Mouse (Mus musculus): ENCODE data around the gene Dld. TPM values are rescaled to one million over a fixed set of nuclear protein-coding genes. Genes with fewer than 3 reads are reported as not detected.
A peak's percentile ranks its signal among the peaks of the same experiment; 100 is the strongest.

Dld gene
- 87.6 and 95.6 TPM in 2 replicates for polyA plus RNA-seq (2015; fragmentation: Nextera tagmentation; extraction: Ambion mirVana)

- H3K27ac ChIP-seq (ENCODE audit: low read depth), result peak within 1 kb of the TSS; percentile 92
- peaks cover 13% of the 10 kb centered on the region; the same call in 1 of the 2 replicates for H3K4me1 ChIP-seq (ENCODE audit: insufficient read depth)
- peaks cover 14% of the 10 kb centered on the region for H3K36me3 ChIP-seq (replicated peaks; ENCODE audit: insufficient read depth, low read length)
- 6% methylated on average over 55 of the region's 66 CpGs for WGBS (ENCODE audit: insufficient replicate concordance)
- H3K9ac ChIP-seq (replicated peaks), result peak within 1 kb of the TSS; percentile 97
- peak within 1 kb of the TSS; percentile 88 for H3K4me3 ChIP-seq (ENCODE audit: low read depth, low read length)
- DNase-seq, result peak; percentile 96
- TF ChIP-seq CTCF (IDR thresholded peaks at IDR 0.05; ENCODE audit: low read depth), result no peak
- TF ChIP-seq EP300 (IDR thresholded peaks at IDR 0.05; ENCODE audit: low read depth), result no peak
- no peaks in the 10 kb centered on the region for H3K27me3 ChIP-seq (ENCODE audit: insufficient read depth, low read length)
- peak; percentile 98 for ATAC-seq
- H3K9me3 ChIP-seq (ENCODE audit: low read length), result no peaks in the 10 kb centered on the region
- peak within 1 kb of the TSS; percentile 91 for H3K4me2 ChIP-seq (ENCODE audit: low read depth, low read length)
These were observed at the start of gene Dld for GRCm38 (mm10) chr12:31350944-31351928. TSS of gene Dld (minus strand) at chr12:31351453.

DNA sequence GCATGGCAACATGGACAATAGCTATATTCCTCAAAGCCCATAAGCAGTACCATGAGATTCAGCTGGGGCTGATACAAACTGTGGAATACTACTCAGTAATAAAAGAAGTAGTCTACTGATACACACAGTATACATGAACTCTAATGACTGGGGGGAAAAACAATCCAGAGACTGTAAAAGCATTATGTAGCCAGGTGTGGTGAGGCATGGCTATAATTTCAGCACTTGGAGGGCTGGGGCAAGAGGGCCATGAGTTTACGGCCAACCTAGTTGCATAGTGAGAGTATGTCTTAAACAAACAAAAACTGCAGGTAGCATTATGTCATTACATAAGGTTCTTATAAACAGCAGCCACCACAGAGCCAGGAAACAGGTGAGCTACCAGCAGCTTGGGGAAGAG is 49.6 kb upstream of the Dld start:
- TF ChIP-seq EP300 (IDR thresholded peaks at IDR 0.05; ENCODE audit: low read depth) (no peak), CTCF (IDR thresholded peaks at IDR 0.05; ENCODE audit: low read depth) (no peak)
- WGBS (ENCODE audit: insufficient replicate concordance), result 67% methylated on average over 1 of the region's 1 CpGs
- Histone ChIP-seq H3K27me3 (ENCODE audit: insufficient read depth, low read length) (no peaks in the 10 kb centered on the region), H3K9me3 (ENCODE audit: low read length) (no peaks in the 10 kb centered on the region), H3K4me1 (ENCODE audit: insufficient read depth) (no peaks in the 10 kb centered on the region), H3K4me2 (ENCODE audit: low read depth, low read length) (no peak overlapping the region), H3K4me3 (ENCODE audit: low read depth, low read length) (no peak overlapping the region), H3K9ac (replicated peaks) (no peak overlapping the region), H3K36me3 (replicated peaks; ENCODE audit: insufficient read depth, low read length) (no peaks in the 10 kb centered on the region), H3K27ac (ENCODE audit: low read depth) (no peak overlapping the region)
- DNase-seq (no peak), ATAC-seq (no peak)

GRCm38 (mm10) chr12:31397709-31398108 is 46.5 kb upstream of the Dld start:
- TF ChIP-seq CTCF (IDR thresholded peaks at IDR 0.05; ENCODE audit: low read depth) (no peak), EP300 (IDR thresholded peaks at IDR 0.05; ENCODE audit: low read depth) (no peak)

DNA sequence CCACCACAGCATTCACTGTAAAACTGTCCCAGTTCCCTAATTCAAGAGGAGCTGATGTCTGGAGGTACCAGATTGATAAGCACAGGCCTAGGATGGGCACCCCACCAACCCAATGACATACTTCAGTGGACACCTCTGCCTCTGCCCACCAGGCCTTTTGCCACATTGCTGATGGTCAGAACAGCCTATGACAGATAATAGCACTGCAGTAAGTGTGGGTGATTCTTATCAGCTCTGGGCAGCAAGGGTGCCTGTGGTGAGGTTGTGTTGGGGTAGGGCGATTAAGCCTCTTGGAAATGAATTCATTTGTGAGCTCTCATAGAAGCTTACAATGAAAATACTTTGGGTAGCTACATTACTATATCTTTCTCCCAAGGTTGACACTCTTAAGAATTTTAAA is 44.6 kb upstream of the Dld start:
- Histone ChIP-seq H3K9me3 (ENCODE audit: low read length) (no peaks in the 10 kb centered on the region), H3K4me2 (ENCODE audit: low read depth, low read length) (no peak overlapping the region), H3K36me3 (replicated peaks; ENCODE audit: insufficient read depth, low read length) (no peaks in the 10 kb centered on the region), H3K4me1 (ENCODE audit: insufficient read depth) (no peaks in the 10 kb centered on the region), H3K9ac (replicated peaks) (no peak overlapping the region), H3K4me3 (ENCODE audit: low read depth, low read length) (no peak overlapping the region), H3K27me3 (ENCODE audit: insufficient read depth, low read length) (no peaks in the 10 kb centered on the region), H3K27ac (ENCODE audit: low read depth) (no peak overlapping the region)
- no peak for DNase-seq
- 65% methylated on average over 1 of the region's 1 CpGs for WGBS (ENCODE audit: insufficient replicate concordance)
- ATAC-seq, result no peak
- TF ChIP-seq CTCF (IDR thresholded peaks at IDR 0.05; ENCODE audit: low read depth), result no peak
- no peak for TF ChIP-seq EP300 (IDR thresholded peaks at IDR 0.05; ENCODE audit: low read depth)

More at GRCm38 (mm10) chr12:31397709-31398108, 46.5 kb upstream of the Dld start:
- Histone ChIP-seq H3K36me3 (replicated peaks; ENCODE audit: insufficient read depth, low read length) (no peaks in the 10 kb centered on the region), H3K27ac (ENCODE audit: low read depth) (no peak overlapping the region), H3K4me1 (ENCODE audit: insufficient read depth) (no peaks in the 10 kb centered on the region), H3K4me3 (ENCODE audit: low read depth, low read length) (no peak overlapping the region), H3K27me3 (ENCODE audit: insufficient read depth, low read length) (no peaks in the 10 kb centered on the region), H3K9me3 (ENCODE audit: low read length) (no peaks in the 10 kb centered on the region), H3K9ac (replicated peaks) (no peak overlapping the region), H3K4me2 (ENCODE audit: low read depth, low read length) (no peak overlapping the region)
- WGBS (ENCODE audit: insufficient replicate concordance), result 74% methylated on average over 4 of the region's 4 CpGs
- ATAC-seq, result no peak
- no peak for DNase-seq

DNA sequence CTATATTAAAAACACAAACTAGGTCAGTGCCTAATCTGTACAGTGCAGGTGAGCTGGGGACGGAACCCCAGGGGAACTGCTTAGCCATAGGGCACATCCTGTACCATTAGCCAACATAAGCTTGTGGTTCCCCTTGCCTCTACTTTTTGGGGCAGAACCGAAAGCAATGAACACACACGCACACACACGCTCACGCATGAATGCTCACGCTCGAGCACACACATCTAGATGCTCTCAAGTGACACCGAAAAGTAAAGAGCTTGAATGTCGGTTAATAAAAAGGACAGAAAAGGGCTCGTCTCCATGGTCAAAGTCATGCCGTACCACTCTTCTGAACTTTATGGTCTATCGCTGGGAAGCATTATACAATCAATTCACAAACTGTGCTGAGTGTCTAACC is 40.4 kb upstream of the Dld start:
- no peaks in the 10 kb centered on the region for H3K36me3 ChIP-seq (replicated peaks; ENCODE audit: insufficient read depth, low read length)
- ATAC-seq (no peak), DNase-seq (no peak)
- H3K27ac ChIP-seq (ENCODE audit: low read depth), result no peak overlapping the region
- no peaks in the 10 kb centered on the region for H3K4me1 ChIP-seq (ENCODE audit: insufficient read depth)
- H3K4me2 ChIP-seq (ENCODE audit: low read depth, low read length), result no peak overlapping the region
- H3K9me3 ChIP-seq (ENCODE audit: low read length), result no peaks in the 10 kb centered on the region
- H3K27me3 ChIP-seq (ENCODE audit: insufficient read depth, low read length), result no peaks in the 10 kb centered on the region
- TF ChIP-seq EP300 (IDR thresholded peaks at IDR 0.05; ENCODE audit: low read depth), result no peak
- TF ChIP-seq CTCF (IDR thresholded peaks at IDR 0.05; ENCODE audit: low read depth), result no peak
- 81% methylated on average over 12 of the region's 12 CpGs for WGBS (ENCODE audit: insufficient replicate concordance)
- H3K9ac ChIP-seq (replicated peaks), result no peak overlapping the region
- no peak overlapping the region for H3K4me3 ChIP-seq (ENCODE audit: low read depth, low read length)

- no peak within 1 kb of the TSS for H3K9ac ChIP-seq (replicated peaks)
These were observed 39.3 kb upstream of the Dld start, which contains the start of gene Slc26a3 for GRCm38 (mm10) chr12:31390571-31390970. TSS of gene Slc26a3 (plus strand) at chr12:31390871.

More at GRCm38 (mm10) chr12:31390571-31390970, 39.3 kb upstream of the Dld start, which contains the start of gene Slc26a3:
- ATAC-seq (no peak), DNase-seq (no peak)
- no peaks in the 10 kb centered on the region for H3K9me3 ChIP-seq (ENCODE audit: low read length)
- H3K27ac ChIP-seq (ENCODE audit: low read depth), result no peak within 1 kb of the TSS
- WGBS (ENCODE audit: insufficient replicate concordance), result 69% methylated on average over 3 of the region's 3 CpGs
- no peaks in the 10 kb centered on the region for H3K36me3 ChIP-seq (replicated peaks; ENCODE audit: insufficient read depth, low read length)
- H3K4me3 ChIP-seq (ENCODE audit: low read depth, low read length), result no peak within 1 kb of the TSS
- no peak within 1 kb of the TSS for H3K4me2 ChIP-seq (ENCODE audit: low read depth, low read length)
- no peaks in the 10 kb centered on the region for H3K4me1 ChIP-seq (ENCODE audit: insufficient read depth)
- H3K27me3 ChIP-seq (ENCODE audit: insufficient read depth, low read length), result no peaks in the 10 kb centered on the region
- TF ChIP-seq CTCF (IDR thresholded peaks at IDR 0.05; ENCODE audit: low read depth) (no peak), EP300 (IDR thresholded peaks at IDR 0.05; ENCODE audit: low read depth) (no peak)

All from liver, postnatal 0 days (tissue).